Mouse (Mus musculus): ENCODE results near the gene Pla2g3.

Gene Pla2g3

DNA sequence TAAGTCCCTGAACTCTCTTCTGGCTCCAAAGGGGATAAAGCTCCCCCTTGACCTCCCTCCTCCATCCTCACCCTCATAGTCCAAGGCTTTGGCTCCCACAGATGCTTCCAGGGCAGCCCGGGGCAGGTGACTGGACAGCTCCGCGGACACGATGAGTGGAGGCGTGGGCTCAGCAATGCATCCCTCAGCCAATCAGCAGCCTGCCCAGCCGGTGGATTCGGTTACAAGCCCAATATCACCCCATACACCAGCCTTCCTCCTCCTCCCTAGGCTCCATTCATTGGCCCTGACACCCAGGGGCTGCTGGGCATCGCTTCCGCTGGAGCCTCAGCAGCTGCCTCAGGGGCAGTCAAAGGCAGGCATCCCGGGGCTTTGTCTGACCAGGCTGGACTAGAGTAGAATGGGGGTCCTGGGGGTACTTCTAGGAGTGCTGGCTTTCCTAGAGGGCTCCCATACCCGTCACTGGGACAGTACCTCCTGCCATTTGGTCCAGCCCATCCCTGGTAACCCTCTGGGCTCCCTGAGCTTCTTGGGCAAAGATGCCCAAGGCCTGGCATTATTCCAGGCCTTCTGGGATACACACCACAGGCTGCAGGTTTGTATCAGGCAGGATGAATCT lies at the start of gene Pla2g3:
TSS of gene Pla2g3 (plus strand) at position 333 of the 619 bp plus-strand sequence.
- CTCF ChIA-PET = no interaction called here

DNA sequence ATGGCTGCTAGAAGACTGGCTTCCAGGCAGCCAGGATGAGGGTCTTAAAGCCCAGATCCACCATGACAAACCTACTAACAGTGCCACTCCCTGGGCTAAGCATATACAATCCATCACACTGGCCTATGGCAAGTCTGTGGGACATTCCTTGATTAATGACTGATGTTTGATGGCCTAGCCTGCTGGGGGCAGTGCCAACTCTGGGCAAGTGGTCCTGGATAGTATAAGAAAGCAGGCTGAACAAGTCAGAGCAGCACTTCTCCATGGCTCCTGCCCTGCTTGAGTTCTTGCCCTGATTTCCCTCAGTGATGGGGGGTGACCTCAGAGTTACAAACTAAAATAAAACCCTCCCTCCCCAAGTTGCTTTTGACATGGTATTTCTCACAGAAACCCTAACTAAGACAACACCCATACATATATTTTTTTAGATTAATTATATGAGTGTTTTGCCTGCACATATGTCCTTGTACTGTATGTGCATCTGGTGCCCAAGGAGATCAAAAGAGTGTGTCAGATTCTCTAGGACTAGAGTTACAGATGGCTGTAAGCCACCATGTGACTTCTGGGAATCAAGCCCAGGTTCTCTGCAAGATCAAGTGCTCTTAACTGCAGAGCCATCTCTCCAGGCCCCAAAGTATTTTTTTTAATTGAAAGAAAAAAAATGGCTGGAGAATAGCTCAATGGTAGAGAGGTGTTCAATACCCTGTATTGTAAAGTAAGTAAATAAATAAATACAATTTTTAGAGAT lies 46.2 kb upstream of the Pla2g3 start:
- CTCF ChIA-PET = no interaction called here

DNA sequence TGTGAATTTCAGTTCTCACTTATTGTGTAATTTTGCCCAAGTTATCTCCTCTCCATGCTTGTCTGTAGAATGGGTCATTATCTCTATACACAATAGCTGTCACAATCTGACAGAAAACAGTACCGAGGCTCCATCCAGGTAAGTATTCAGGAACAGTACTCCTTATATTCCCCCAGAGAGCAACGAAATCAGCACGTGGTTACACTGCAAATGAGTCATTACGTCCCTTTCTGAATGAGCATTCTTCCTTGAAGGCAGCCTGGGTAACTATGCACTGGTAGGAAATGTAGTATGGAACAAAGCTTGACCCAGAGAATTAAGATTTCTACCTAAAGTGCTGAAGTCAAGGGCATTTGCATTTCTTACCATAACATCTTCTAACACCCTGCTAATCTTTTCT lies 45.4 kb upstream of the Pla2g3 start:
- CTCF ChIA-PET = no interaction called here

DNA sequence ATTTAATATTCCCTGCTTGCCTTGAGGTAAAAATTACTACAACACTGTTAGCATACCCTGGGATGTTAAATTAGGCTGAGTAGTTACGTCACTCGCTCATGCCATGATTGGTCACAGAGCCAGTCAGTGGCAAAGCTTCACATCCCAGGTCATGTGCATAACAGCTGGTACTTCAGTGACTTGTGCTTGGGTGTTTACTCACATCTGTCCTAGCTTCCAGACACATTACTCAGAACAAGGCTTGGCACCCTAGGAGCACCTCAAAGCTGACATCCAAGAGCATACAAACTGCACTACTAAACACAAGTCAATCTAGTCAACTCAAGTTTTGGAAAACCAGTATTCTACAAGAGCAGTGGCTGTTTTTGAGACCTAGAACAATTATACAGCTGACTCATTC lies 45.0 kb upstream of the Pla2g3 start:
- CTCF ChIA-PET = no interaction called here

DNA sequence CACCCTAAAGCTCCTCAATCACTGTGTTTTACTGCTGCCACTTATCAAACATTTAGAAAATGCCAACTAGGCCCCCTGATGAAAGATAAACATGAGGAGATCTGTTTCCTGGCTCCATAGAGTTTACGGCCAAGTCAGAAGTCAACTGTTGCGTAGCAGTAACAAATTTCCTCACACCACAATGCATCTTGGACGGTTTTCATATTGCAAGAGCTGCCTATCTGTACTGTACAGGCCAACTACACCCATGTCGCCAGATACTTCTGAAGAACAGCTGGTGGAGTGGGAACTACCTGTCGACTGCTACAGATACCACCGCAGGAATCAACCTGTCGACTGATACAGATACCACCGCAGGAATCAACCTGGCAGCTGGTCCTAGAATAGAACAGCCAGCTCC lies 43.2 kb upstream of the Pla2g3 start:
- CTCF ChIA-PET = no interaction called here

DNA sequence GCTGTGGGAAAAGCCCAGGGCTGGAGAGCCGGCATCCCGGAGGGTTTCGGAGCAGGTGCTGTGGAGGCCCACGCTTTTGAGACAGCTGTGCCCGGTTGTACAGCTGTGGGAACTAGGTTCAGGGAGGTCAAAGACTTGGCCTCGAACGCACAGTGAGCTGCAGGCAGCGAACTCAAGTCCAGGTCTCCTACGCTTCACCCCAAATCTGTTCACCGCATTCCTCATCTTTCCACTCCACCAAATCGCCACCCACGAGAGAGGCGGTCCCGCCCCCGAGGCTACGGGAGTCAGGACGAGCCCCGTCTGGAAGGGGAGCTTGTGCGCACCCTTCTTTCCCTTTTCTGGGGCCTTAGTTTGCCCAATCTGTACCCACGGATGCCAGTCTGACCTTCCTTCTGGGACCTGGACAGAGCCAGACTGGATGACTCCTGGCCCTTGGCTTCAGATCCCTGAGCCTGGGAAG lies 36.4 kb upstream of the Pla2g3 start:
- CTCF ChIA-PET = interaction anchor here (0.6 kb wide), 1 partner anchor 31 kb away, joined by 13 read pairs; no protein-coding TSS in a partner anchor

DNA sequence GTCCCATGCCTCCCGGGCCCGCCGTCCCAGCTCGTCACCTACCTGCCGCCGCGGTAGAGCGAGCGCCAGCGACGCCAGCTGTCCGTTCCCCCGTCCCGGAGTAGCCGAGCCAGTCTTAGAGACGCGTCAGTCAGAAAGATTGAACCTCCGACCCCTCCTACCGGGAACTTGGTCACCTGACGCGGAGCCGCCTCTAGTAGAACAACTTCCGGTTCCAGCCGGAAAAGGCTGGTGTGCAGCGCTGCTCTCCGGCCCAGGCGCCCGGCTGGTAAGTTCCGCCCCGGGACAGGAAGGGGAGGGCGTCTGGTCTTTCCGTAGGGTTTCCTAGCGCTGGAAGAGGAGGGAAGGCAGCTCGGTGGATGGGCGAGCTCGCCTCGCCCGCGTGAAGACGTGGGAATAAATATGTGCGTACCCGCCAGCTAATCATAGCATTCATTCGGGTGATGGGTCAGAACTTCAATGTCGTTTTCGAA lies 35.9 kb upstream of the Pla2g3 start, which contains the start of gene Rnf185:
TSS of gene Rnf185 (minus strand) at position 197 of the 473 bp plus-strand sequence.
- CTCF ChIA-PET = interaction anchor here (0.6 kb wide), 1 partner anchor 31 kb away, joined by 13 read pairs; no protein-coding TSS in a partner anchor

DNA sequence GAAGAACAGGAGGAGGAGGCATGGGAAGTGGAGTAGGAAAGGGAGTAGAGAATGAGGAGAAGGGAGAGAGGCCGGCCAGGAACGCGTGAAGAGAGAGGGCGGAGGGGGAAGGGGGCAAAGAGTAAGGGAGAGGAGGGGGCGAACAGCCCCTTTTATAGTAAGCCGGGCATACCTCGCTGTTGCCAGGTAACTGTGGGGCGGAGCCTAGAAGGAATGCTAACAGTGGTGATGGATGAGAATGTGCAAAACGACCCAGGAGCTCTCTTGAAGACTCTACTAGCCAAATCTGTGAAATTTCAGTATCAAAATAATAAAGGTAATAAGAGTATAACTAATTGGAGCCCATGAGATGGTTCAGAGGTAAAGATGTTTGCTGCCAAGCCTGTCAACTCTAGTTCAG lies 35.3 kb upstream of the Pla2g3 start:
- CTCF ChIA-PET = no interaction called here

DNA sequence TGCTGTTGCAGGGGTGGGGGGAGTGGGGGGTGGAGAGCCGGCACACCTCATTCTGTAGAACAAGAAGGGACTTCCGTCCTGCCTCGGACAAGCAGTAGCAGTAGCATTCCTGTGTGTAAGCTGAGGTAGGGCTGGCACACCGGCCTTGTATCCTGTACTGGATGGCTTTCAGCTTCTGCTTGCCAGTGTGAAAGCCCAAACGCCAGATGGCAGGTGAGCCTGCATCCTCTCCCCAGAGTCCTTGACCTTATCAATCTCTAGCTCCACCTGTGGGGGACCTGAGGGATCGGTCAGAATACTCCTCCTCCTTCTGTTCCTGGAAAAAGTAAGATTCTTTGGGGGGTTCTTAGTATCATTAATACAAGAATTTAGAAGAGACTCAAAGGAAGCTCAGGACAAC lies 34.6 kb upstream of the Pla2g3 start:
- CTCF ChIA-PET = no interaction called here

DNA sequence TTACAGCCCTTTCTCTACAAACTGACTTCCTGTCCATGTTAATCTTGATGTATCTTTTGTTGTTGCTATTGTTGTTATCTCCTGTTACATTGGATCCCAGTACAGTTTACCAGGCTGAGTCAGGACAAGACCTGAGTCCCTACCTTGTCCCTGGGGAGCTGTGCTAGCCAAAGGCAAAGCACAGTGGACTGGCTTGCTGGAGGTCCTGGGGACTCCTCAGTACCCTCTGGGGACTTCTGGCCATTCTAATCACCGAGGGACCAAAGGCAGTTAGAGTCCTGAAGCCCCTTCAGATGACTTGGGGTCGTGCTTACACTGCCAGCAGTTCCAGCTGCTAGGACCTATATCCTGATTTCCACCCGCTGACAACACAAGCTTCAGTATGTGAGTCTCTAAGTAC lies 33.6 kb upstream of the Pla2g3 start:
- CTCF ChIA-PET = no interaction called here

DNA sequence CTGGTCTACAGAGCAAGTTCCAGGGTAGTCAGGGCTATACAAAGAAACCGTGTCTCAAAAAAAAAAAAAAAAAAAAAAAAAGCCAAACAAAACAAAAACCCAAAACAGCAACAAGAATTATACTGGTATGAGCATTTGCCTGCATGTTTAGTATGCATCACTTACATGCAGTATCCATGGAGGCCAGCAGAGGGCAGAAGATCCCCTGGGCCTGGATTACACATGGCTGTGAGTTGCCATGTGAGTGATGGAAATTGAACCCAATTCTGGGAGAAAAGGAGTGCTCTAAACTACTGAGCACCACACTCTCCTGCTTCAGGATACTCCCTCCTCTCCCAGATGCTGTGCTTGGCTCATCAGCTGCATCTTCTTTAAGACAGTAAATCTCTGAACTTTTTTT lies 31.7 kb upstream of the Pla2g3 start:
- CTCF ChIA-PET = no interaction called here

DNA sequence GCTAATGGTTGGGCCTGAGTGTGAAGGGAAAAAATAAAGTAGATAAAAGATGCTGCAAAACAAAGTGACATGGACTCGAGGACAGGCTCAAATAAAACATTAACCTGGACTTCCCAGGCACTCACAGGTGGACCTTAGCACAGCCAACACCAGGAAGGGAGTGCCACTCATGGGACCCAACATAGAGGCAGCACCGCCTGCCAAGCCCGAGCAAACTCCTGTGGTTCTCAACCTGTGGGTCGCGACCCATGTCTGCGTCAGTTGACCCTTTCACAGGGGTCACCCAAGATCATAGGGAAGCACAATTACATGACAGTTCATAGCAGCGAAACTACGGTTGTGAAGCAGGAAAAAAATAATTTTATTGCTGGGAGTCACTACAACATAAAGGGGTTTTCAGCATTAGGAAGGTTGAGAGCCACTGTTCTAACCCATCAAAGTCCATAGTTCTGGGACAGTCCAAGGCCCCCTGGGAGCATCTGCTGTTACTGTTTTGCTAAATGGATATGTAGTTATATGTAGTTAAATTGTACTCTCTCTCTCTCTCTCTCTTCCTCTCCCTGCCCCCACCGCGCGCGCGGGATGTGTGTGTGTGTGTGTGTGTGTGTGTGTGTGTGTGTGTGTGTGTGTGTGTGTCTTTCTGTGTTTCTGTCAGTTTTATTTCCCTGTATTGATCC lies 29.5 kb upstream of the Pla2g3 start:
- CTCF ChIA-PET = interaction anchor here (0.6 kb wide), 1 partner anchor 86 kb away, joined by 8 read pairs; no protein-coding TSS in a partner anchor

DNA sequence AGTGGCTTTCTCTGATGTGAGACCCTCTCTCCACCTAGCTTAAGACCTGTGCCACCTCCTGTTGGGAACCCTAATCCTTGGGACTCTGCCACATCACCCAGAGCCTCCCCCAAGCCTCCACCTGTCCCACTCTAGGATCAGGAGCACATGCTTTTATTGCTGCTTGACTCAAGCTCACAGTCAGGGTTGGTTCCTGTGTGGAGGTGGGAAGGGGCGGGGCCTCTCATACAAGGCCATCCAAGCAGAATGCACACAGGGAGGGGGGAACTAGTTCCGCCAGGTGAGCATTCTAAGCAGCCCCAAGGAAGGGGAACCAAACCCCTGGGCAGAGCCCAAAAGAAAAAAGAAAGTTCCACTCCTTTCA lies 29.0 kb upstream of the Pla2g3 start:
- CTCF ChIA-PET = no interaction called here

DNA sequence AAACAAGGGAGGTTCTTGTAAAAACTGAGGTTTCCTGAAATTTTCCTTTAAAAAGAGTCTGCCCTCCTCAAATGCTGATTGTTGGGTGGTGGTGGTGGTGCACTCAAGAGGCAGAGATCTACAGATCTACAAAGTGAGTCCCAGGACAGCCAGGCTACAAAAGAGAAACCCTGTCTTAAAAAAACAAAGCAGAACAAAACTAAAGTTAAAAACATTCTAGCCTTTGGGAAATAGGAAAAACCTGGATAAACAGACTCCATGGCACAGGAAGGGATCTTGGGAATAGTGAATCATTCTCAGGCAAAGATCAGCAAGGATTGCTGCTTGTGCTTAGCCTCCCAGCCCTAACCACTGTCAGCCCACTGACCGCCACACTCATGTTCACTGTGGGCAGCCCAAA lies 25.2 kb upstream of the Pla2g3 start:
- CTCF ChIA-PET = no interaction called here

DNA sequence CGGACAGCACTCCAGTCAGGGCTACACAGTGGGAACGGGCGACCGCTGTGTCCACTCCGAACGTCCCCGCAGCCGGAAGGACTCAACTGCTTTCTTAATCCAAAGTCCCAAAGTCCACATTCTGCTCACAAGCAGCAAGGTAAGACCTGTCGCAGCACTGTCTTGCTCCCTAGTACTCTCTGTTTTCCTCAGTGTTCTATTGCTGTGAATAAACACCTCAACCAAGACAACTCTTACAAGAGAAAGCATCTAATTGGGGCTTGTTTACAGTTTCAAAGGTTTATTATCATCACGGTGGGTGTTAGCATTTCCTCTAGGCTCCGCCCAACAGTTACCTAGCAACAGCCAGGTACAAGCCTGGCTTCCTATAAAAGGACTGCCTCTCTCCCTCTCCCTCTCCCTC lies 16.6 kb upstream of the Pla2g3 start:
- CTCF ChIA-PET = interaction anchor here (0.5 kb wide), 1 partner anchor 255 kb away, joined by 6 read pairs; no protein-coding TSS in a partner anchor

DNA sequence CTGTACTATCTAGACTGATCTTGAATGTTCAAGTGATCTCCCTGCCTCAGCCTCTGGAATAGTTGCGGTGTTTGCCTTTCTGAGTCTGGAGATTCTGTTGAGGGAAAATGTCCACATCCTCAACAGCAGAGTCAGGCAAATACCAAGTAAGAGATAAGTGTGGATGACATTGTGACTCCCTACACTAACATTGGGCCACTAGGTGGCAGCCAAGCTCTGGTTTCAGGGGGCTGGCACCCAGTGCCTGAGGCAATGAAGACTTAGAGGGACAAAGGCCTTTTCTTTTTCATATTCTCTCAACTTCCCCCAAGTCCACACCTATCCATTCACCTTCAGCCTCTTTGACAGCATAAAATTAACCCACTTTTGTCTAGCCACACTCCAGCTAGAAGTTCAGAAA lies 15.6 kb upstream of the Pla2g3 start:
- CTCF ChIA-PET = interaction anchor here (0.5 kb wide), 1 partner anchor 176 kb away, joined by 5 read pairs; no protein-coding TSS in a partner anchor

DNA sequence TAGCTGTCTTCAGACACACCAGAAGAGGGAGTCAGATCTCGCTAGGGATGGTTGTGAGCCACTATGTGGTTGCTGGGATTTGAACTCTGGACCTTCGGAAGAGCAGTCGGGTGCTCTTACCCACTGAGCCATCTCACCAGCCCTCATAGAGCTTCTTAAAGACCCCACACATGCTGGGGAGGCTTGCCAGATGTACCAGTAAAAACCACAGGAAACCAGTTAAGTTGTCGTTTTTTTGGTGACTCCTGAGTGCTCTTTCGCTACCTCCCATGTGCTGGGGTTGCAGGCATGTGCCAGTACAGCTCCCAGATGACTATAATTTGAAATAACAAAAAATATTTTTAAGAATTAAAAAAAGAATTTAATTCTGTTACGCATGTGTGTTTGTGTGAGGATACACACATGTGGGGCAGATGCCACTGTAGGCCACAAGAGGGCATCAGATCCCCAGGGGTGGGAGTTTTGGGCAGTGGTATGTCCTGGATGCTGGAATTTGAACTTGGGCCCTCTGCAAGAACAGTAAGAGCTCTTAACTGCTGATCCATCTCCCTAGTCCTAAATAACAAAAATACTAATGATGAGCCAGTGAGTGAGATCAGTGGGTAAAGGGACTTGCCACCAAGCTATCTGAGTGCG lies 13.5 kb upstream of the Pla2g3 start:
- CTCF ChIA-PET = interaction anchor here (0.6 kb wide), 1 partner anchor 31 kb away, joined by 3 read pairs; no protein-coding TSS in a partner anchor

DNA sequence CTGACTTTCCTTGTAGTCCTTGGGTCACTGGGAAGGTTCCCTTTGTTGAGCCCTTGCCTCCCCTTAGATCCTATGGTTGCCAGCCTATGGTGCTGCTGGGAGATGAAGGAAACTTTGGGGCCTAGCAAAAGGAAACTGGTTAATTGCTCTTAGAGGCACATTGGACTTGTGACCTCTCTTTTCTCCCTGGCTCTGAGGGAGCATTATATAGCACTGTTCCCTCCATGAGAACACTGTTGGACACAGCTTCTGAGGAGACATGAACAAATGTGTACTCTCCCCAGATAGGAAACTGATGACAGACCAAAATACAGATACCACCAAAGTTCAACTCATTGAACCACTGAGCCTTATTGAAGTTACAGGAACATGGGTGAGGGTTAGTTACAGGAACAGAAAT lies 12.6 kb upstream of the Pla2g3 start:
- CTCF ChIA-PET = interaction anchor here (0.6 to 0.8 kb wide), 2 partner anchors 31 to 83 kb away, joined by 3 read pairs; no protein-coding TSS in a partner anchor

DNA sequence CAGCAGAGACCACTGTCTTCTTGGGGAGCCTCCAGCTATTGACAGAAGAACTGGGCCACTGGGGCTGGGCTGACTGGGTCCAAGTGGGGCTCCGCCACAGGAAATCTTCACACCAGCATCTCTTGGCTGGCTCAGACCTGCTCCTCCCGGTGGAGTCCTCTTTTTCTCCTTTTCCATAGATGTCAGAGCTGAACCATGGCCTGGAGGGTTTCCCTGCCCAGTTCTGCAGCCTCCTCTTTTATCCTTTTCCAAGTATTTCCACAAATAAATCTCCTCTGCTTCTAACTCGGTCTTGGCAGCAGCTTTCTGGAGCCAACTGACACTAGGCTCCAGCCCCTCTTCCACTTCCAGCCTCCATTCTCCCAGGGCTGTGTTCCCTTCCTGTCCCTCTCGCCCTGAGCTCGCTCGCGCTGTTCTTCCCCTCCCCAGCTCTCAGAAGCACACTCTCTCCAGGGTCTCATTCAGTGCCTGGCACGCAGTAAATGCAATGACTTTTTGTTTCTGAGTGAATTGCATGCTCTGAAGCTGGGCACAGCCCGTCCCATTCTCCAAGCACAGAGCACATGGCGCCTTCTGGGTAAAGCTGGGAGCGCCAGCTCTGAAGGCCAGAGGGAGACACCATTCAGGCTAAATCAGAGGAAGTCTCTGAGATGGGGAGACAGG lies 4.0 kb upstream of the Pla2g3 start:
- CTCF ChIA-PET = no interaction called here

DNA sequence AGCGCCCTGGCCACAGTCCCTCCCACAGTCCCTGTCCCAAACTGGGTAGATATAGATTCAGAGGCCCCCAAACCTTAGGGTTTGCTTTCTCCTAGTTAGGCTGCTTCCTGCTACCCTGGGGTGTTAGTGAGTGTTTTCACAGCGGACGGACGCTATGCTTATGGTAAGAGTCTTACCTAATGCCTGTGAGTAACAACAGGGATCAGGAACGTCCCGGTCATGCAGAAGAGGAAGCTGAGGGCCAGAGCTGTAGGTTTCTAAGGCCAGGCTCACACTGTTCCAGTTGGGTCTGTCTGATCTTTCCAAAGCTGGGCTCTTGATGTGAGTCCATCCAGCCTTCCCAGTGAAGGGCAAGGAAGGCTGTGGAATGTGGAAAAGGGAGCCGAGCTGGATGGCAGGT lies 1.7 kb upstream of the Pla2g3 start:
- CTCF ChIA-PET = interaction anchor here (0.5 kb wide), 1 partner anchor 52 kb away, joined by 3 read pairs; no protein-coding TSS in a partner anchor

DNA sequence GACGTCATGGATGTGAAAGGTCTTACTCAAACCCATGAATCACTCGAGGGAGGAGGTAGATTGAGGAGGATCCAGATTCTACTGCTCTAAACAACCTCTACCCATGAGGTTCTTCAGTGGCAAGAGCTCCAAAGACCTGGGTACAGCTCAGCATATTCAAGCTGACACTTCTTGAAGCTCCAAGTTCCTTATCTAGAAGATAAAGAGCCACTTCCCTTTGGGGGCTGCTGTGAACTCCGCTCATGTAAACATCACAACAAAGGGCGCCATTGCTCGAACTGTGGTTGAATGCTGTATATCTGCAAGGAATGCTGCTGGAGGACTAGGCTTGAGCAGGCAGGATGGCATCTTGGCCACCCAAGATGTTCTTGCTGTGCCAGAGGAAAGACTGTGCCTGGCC lies 952 bp downstream of the Pla2g3 start:
- CTCF ChIA-PET = interaction anchor here (0.6 kb wide), 1 partner anchor 25 kb away, joined by 3 read pairs; the partner anchor contains the start of gene Selenom

Data from spleen, embryonic (tissue).